Mouse (Mus musculus) embryonic fibroblast, embryonic 13.5 days (primary cell): ENCODE measurements around the gene Cdh8.

ENCODE experiments used
- CTCF ChIP-seq: IDR thresholded peaks from 2 replicates; pipeline ENCODE4 v1.5.1; 2011; ENCODE audit warnings: mild to moderate bottlenecking, control low read depth, low read length, moderate library complexity, borderline replicate concordance; ENCODE audit not compliant: insufficient read depth
- POLR2A ChIP-seq: IDR thresholded peaks from 2 replicates; pipeline ENCODE4 v1.6.1; 2011; ENCODE audit warnings: low read depth, mild to moderate bottlenecking, control low read depth, low read length, moderate library complexity

DNA sequence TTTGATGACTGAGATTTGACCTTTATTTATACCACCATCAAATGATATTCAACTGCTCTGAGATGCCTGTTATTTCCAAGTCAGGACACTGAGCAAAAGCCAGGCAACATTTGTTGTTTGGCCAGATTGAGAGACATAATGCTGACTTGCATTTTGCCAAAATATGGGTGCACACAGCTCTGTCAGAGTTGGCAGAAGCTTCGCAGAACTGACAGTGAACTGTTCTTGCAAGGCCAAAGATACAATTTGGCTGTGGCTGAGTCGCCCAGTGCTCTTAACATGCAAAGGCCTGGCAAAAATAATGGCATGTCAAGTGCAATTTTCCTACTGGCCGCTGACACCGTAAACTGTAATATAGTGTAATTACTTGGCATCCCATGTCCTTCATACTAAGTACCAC, 22.4 kb downstream of the Cdh8 start:
- TF ChIP-seq POLR2A (no peak), CTCF (no peak)
